Mouse (Mus musculus) liver, embryonic 14.5 days (tissue): ENCODE results near the gene Kcna10. TPM values are rescaled to one million over a fixed set of nuclear protein-coding genes. Genes with fewer than 3 reads are reported as not detected.

ENCODE experiments used
- ATAC-seq: fragments of 200-750 bp; cut with Nextera tagmentation; 2 replicates; pipeline ENCODE4 v1.8.0; 2017; ENCODE audit warnings: moderate number of reproducible peaks, mild to moderate bottlenecking, moderate library complexity; ENCODE audit not compliant: insufficient read depth
- DNase-seq, 3 experiments: peaks; one replicate each; pipeline ENCODE4 v3.0.0-alpha.2; 2012 to 2013; ENCODE audit warnings: low read depth in 3 of 3, low spot score in 3 of 3
- H3K27ac ChIP-seq: fragments of 300-500 bp; sonication (generic); 2 replicates; pipeline ENCODE4 v1.5.1; 2014; ENCODE audit warnings: moderate library complexity, mild to moderate bottlenecking, control low read depth, inconsistent platforms
- H3K27me3 ChIP-seq: fragments of 300-500 bp; sonication (generic); 2 replicates; pipeline ENCODE4 v1.6.1; 2014; ENCODE audit warnings: mild to moderate bottlenecking, low read length, moderate library complexity; ENCODE audit not compliant: control insufficient read depth, insufficient read depth
- H3K36me3 ChIP-seq: fragments of 300-500 bp; sonication (generic); replicated peaks from 2 replicates; pipeline ENCODE4 v1.6.1; 2014; ENCODE audit warnings: low read depth; ENCODE audit not compliant: control insufficient read depth, insufficient read depth
- H3K4me1 ChIP-seq, 2 experiments: fragments of 200-500 bp in 1 of 2; fragments of 300-500 bp in 1 of 2; sonication (generic) in 1 of 2; replicated peaks; 2 replicates each; pipeline ENCODE4 v1.6.1; 2012 to 2014; ENCODE audit warnings: antibody characterized with exemption in 1 of 2, inconsistent platforms in 1 of 2, low read length in 1 of 2; ENCODE audit not compliant: control insufficient read depth in 2 of 2, insufficient read depth in 2 of 2
- H3K4me2 ChIP-seq: fragments of 300-500 bp; sonication (generic); 2 replicates; pipeline ENCODE4 v1.6.1; 2014; ENCODE audit warnings: low read depth, mild to moderate bottlenecking, control low read depth, moderate library complexity
- H3K4me3 ChIP-seq, 2 experiments: fragments of 200-500 bp in 1 of 2; fragments of 300-500 bp in 1 of 2; sonication (generic) in 1 of 2; 2 replicates each; pipeline ENCODE4 v1.5.1; 2012 to 2014; ENCODE audit warnings: low read depth in 2 of 2, low read length in 2 of 2, mild to moderate bottlenecking in 2 of 2, control low read depth in 1 of 2, inconsistent platforms in 1 of 2, moderate library complexity in 1 of 2; ENCODE audit not compliant: insufficient read depth in 1 of 2
- H3K9ac ChIP-seq: fragments of 300-500 bp; sonication (generic); replicated peaks from 2 replicates; pipeline ENCODE4 v1.6.1; 2014; ENCODE audit warnings: mild to moderate bottlenecking, control low read depth, moderate library complexity
- H3K9me3 ChIP-seq: fragments of 300-500 bp; sonication (generic); 2 replicates; pipeline ENCODE4 v1.6.1; 2016; ENCODE audit warnings: low read length, mixed read lengths; ENCODE audit not compliant: control insufficient read depth
- CTCF ChIP-seq: IDR thresholded peaks from 2 replicates; pipeline ENCODE4 v1.5.1; 2016; ENCODE audit warnings: antibody characterized with exemption, low read depth, control low read depth
- EP300 ChIP-seq: IDR thresholded peaks from 2 replicates; pipeline ENCODE4 v1.6.1; 2016; ENCODE audit warnings: antibody characterized with exemption, low read depth
- WGBS: fragments of 180-500 bp; shearing (Covaris S2); extraction: QIAGEN DNeasy Blood & Tissue Kit; methylation state at CpG from one replicate; pipeline ENCODE4 v1.1.7; 2014; ENCODE audit not compliant: insufficient replicate concordance; 5-methylcytosine and 5-hydroxymethylcytosine counted together
- polyA plus RNA-seq, 2 experiments: library from polyadenylated mRNA; depleted of rRNA in 1 of 2; stranded (reverse) in 1 of 2; unstranded in 1 of 2; fragments of >200 nt; fragmentation: Nextera tagmentation in 1 of 2; extraction: Ambion mirVana in 1 of 2; gene quantifications; 2 replicates each; pipeline versions ENCODE4 v1.2.1 to v1.2.3; 2012 to 2014

Gene Kcna10
- polyA plus RNA-seq, 2 experiments: not detected

GRCm38 (mm10) chr3:107176501-107176900 lies 6.4 kb upstream of the Kcna10 start:
- Histone ChIP-seq H3K27me3 (no peaks in the 10 kb centered on the region), H3K27ac (no peak overlapping the region), H3K9ac (no peak overlapping the region), H3K4me3 (no peak overlapping the region), H3K9me3 (no peaks in the 10 kb centered on the region), H3K4me2 (no peak overlapping the region), H3K36me3 (no peaks in the 10 kb centered on the region), H3K4me1 (no peaks in the 10 kb centered on the region)
- WGBS: 67% methylated on average over 9 of the region's 9 CpGs
- ATAC-seq (no peak), DNase-seq (no peak)
- no peak for TF ChIP-seq EP300
- no peak for TF ChIP-seq CTCF

DNA sequence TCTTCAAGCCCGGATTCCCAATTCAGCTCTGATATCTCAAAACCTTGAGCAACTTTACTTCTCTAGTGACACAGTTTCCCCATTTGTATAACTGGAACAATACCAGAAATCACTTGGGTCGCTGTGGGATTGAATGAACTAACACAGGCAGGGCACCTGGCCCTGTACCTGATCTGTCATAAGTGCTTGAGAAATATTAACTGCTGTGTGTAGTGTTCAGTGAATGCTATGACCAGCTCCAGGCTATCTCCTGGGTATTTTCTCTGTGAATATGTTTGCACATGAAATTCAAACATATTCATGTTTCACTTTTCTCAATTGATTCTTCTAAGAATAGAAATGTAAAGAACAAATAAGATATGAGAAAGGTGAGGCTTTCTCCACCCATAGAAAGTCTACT lies 2.0 kb upstream of the Kcna10 start:
- ATAC-seq: no peak
- WGBS: 50% methylated on average over 2 of the region's 2 CpGs
- no peak overlapping the region for H3K4me2 ChIP-seq
- no peaks in the 10 kb centered on the region for H3K36me3 ChIP-seq
- H3K9ac ChIP-seq: no peak overlapping the region
- H3K27me3 ChIP-seq: no peaks in the 10 kb centered on the region
- no peak overlapping the region for H3K27ac ChIP-seq
- DNase-seq: no peak
- H3K9me3 ChIP-seq: no peaks in the 10 kb centered on the region
- no peaks in the 10 kb centered on the region for H3K4me1 ChIP-seq
- H3K4me3 ChIP-seq: no peak overlapping the region
- TF ChIP-seq CTCF (no peak), EP300 (no peak)

GRCm38 (mm10) chr3:107183178-107183577 lies 322 bp downstream of the Kcna10 start:
- TF ChIP-seq EP300: no peak
- no peak for TF ChIP-seq CTCF
- H3K4me1 ChIP-seq: no peaks in the 10 kb centered on the region
- no peak overlapping the region for H3K9ac ChIP-seq
- H3K4me3 ChIP-seq: no peak overlapping the region
- no peaks in the 10 kb centered on the region for H3K36me3 ChIP-seq
- ATAC-seq (no peak), DNase-seq (no peak)
- H3K27me3 ChIP-seq: no peaks in the 10 kb centered on the region
- no peak overlapping the region for H3K4me2 ChIP-seq
- no peak overlapping the region for H3K27ac ChIP-seq
- WGBS: 68% methylated on average over 3 of the region's 3 CpGs
- H3K9me3 ChIP-seq: no peaks in the 10 kb centered on the region

DNA sequence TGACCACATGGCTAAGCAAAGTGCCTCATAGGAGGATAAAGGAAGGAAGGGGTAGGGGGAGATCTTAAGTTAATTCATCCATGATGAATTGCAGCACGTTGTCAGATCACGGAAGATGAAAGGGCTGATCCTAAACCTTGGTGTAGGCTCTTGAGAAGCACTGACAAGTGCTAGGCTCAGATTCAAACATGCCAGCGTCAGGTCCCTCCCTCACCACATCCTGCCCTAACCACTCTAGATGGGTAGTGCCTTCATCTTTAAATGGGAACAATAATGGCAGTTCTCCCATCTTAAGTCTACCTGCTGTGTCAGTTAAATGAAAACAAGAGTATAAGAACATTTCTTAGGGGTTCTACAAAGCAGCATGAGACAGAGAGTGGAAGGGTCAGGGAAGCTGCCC lies 2.7 kb downstream of the Kcna10 start:
- no peak for DNase-seq
- Histone ChIP-seq H3K4me2 (no peak overlapping the region), H3K4me3 (no peak overlapping the region), H3K4me1 (no peaks in the 10 kb centered on the region), H3K36me3 (no peaks in the 10 kb centered on the region), H3K9ac (no peak overlapping the region), H3K27ac (no peak overlapping the region), H3K9me3 (no peaks in the 10 kb centered on the region), H3K27me3 (no peaks in the 10 kb centered on the region)
- TF ChIP-seq CTCF (no peak), EP300 (no peak)
- ATAC-seq: no peak
- 47% methylated on average over 3 of the region's 3 CpGs for WGBS

- Histone ChIP-seq H3K27ac (no peak overlapping the region), H3K9ac (no peak overlapping the region), H3K36me3 (no peaks in the 10 kb centered on the region), H3K4me1 (no peaks in the 10 kb centered on the region), H3K4me2 (no peak overlapping the region), H3K27me3 (no peaks in the 10 kb centered on the region), H3K4me3 (no peak overlapping the region), H3K9me3 (no peaks in the 10 kb centered on the region)
- DNase-seq (no peak), ATAC-seq (no peak)
- TF ChIP-seq CTCF (no peak), EP300 (no peak)
- WGBS: 56% methylated on average over 4 of the region's 4 CpGs
These were observed 4.2 kb downstream of the Kcna10 start for GRCm38 (mm10) chr3:107187022-107187421.
